Comparison of ENCODE assay signal across 12 mouse cellular contexts in genomic region chr16:19946578-19947298, GRCm38 (mm10). TPM values are rescaled to one million over a fixed set of nuclear protein-coding genes. Genes with fewer than 3 reads are reported as not detected.
DNase-seq lines count a peak whose midpoint lies in the region; ATAC-seq and TF ChIP-seq lines count a peak whose summit lies in the region.
"Had no signal": no experiment of that assay in that cellular context is flagged by ENCODE, and none has a peak within 500 bp of the region (broad histone marks: within the 10 kb centered on the region; RNA-seq: fewer than 3 reads in every experiment).

No protein-coding gene starts in this region.

- H3K27ac ChIP-seq in heart, embryonic 16.5 days (ENCODE audit: low read length): peak overlapping the region; percentile 35
- H3K27ac ChIP-seq in heart, embryonic 10.5 days: no peak overlapping the region
- peak overlapping the region; percentile 73 for H3K27ac ChIP-seq in lung, embryonic 15.5 days
- no peak overlapping the region for H3K27ac ChIP-seq in embryonic facial prominence, embryonic 10.5 days (replicated peaks)
- H3K27ac ChIP-seq: forebrain, embryonic 10.5 days; stomach, embryonic 15.5 days had no signal

- H3K9ac ChIP-seq in heart, embryonic 16.5 days (ENCODE audit: low read length): no peak overlapping the region
- no peak overlapping the region for H3K9ac ChIP-seq in lung, embryonic 15.5 days
- H3K9ac ChIP-seq: stomach, embryonic 15.5 days had no signal

- H3K4me3 ChIP-seq in heart, embryonic 16.5 days (ENCODE audit: low read length): no peak overlapping the region
- H3K4me3 ChIP-seq in heart, embryonic 10.5 days: no peak overlapping the region
- no peak overlapping the region for H3K4me3 ChIP-seq in lung, embryonic 15.5 days
- H3K4me3 ChIP-seq in embryonic facial prominence, embryonic 10.5 days: no peak overlapping the region
- H3K4me3 ChIP-seq in myocyte: no peak overlapping the region
- H3K4me3 ChIP-seq: forebrain, embryonic 10.5 days; stomach, embryonic 15.5 days had no signal

- ATAC-seq in heart, embryonic 16.5 days (replicated peaks; ENCODE audit: extremely low read depth, insufficient read depth, low FRiP score): peak; percentile 52
- peak; percentile 79 for ATAC-seq in lung, embryonic 15.5 days (ENCODE audit: borderline replicate concordance, extremely low read depth, low FRiP score, low TSS enrichment)
- no peak for ATAC-seq in CD4-positive, CD25-positive, alpha-beta regulatory T cell, adult 4 months

- no peak overlapping the region for H3K4me2 ChIP-seq in heart, embryonic 16.5 days (ENCODE audit: low read depth, low read length)
- no peak overlapping the region for H3K4me2 ChIP-seq in lung, embryonic 15.5 days
- H3K4me2 ChIP-seq in myocyte (ENCODE audit: low read depth): no peak overlapping the region
- H3K4me2 ChIP-seq: stomach, embryonic 15.5 days had no signal

- H3K27me3 ChIP-seq in heart, embryonic 16.5 days (ENCODE audit: control insufficient read depth, insufficient read depth, low read length): no peaks in the 10 kb centered on the region
- no peaks in the 10 kb centered on the region for H3K27me3 ChIP-seq in heart, embryonic 10.5 days (ENCODE audit: insufficient read depth, poor library complexity, severe bottlenecking)
- H3K27me3 ChIP-seq in lung, embryonic 15.5 days: no peaks in the 10 kb centered on the region
- H3K27me3 ChIP-seq in embryonic facial prominence, embryonic 10.5 days (replicated peaks; ENCODE audit: low read depth, poor library complexity, severe bottlenecking): no peaks in the 10 kb centered on the region
- H3K27me3 ChIP-seq in myocyte (ENCODE audit: control insufficient read depth, insufficient read depth, insufficient read length): no peaks in the 10 kb centered on the region
- H3K27me3 ChIP-seq: stomach, embryonic 15.5 days had no signal

- H3K79me2 ChIP-seq in myocyte (ENCODE audit: control insufficient read depth, insufficient read depth): no peaks in the 10 kb centered on the region

- WGBS in heart, embryonic 16.5 days: 45% methylated on average over 11 of the region's 11 CpGs
- 68% methylated on average over 11 of the region's 11 CpGs for WGBS in heart, embryonic 10.5 days
- WGBS in lung, embryonic 15.5 days: 60% methylated on average over 11 of the region's 11 CpGs
- WGBS in embryonic facial prominence, embryonic 10.5 days: 81% methylated on average over 11 of the region's 11 CpGs

- no peak for DNase-seq in heart, embryonic 10.5 days (ENCODE audit: low spot score)
- DNase-seq in lung, postnatal 25 days (ENCODE audit: low spot score): no peak
- peak; percentile 8 for DNase-seq in embryonic facial prominence, embryonic 10.5 days (ENCODE audit: low spot score)
- DNase-seq: cerebellum, postnatal 36 days; kidney, postnatal 4 days; lung, adult 18-20 months had no signal

- H3K9me3 ChIP-seq in heart, embryonic 16.5 days (replicated peaks; ENCODE audit: control insufficient read depth, low read length): no peaks in the 10 kb centered on the region
- H3K9me3 ChIP-seq in heart, embryonic 10.5 days: no peaks in the 10 kb centered on the region
- H3K9me3 ChIP-seq in lung, embryonic 15.5 days: no peaks in the 10 kb centered on the region
- H3K9me3 ChIP-seq in embryonic facial prominence, embryonic 10.5 days: no peaks in the 10 kb centered on the region
- H3K9me3 ChIP-seq: forebrain, embryonic 10.5 days; stomach, embryonic 15.5 days had no signal

- TF ChIP-seq POLR2A in myocyte (IDR thresholded peaks at IDR 0.05; ENCODE audit: insufficient read length, low read depth): no peak

- no peak overlapping the region for H3ac ChIP-seq in myocyte (ENCODE audit: control insufficient read depth, insufficient read length)

- H3K36me3 ChIP-seq in heart, embryonic 16.5 days (ENCODE audit: control insufficient read depth, insufficient read depth): peaks cover 5% of the 10 kb centered on the region; the same call in 1 of the 2 replicates
- peaks cover 19% of the 10 kb centered on the region; the same call in 1 of the 2 replicates for H3K36me3 ChIP-seq in heart, embryonic 10.5 days
- no peaks in the 10 kb centered on the region for H3K36me3 ChIP-seq in lung, embryonic 15.5 days
- H3K36me3 ChIP-seq in embryonic facial prominence, embryonic 10.5 days (replicated peaks): no peaks in the 10 kb centered on the region
- H3K36me3 ChIP-seq in myocyte (ENCODE audit: control insufficient read depth, insufficient read depth): no peaks in the 10 kb centered on the region
- H3K36me3 ChIP-seq: forebrain, embryonic 10.5 days; stomach, embryonic 15.5 days had no signal

- H3K4me1 ChIP-seq in heart, embryonic 16.5 days (ENCODE audit: control insufficient read depth, insufficient read depth, low read length): peaks cover 10% of the 10 kb centered on the region
- no peaks in the 10 kb centered on the region; the same call in 1 of the 2 replicates for H3K4me1 ChIP-seq in heart, embryonic 10.5 days
- peaks cover 8% of the 10 kb centered on the region; the same call in 1 of the 2 replicates for H3K4me1 ChIP-seq in lung, embryonic 15.5 days
- no peaks in the 10 kb centered on the region for H3K4me1 ChIP-seq in embryonic facial prominence, embryonic 10.5 days
- H3K4me1 ChIP-seq: forebrain, embryonic 10.5 days; stomach, embryonic 15.5 days had no signal

TF ChIP-seq in myocyte, 11 proteins besides CTCF, POLR2A, EP300 and RAD21:
- TF ChIP-seq REST (IDR thresholded peaks at IDR 0.05; ENCODE audit: insufficient read depth, insufficient read length) (no peak), POLR2AphosphoS2 (IDR thresholded peaks at IDR 0.05; ENCODE audit: insufficient read length, low read depth) (no peak), MYOG (IDR thresholded peaks at IDR 0.05; ENCODE audit: control insufficient read depth in 1 of 3, insufficient read depth in 1 of 3, insufficient read length in 2 of 3, low read depth in 2 of 3) (peak; percentile 21 to 80 (median 30)), TCF12 (IDR thresholded peaks at IDR 0.05; ENCODE audit: insufficient read depth, poor library complexity, severe bottlenecking) (no peak), MYOD1 (IDR thresholded peaks at IDR 0.05; ENCODE audit: control insufficient read depth in 1 of 3, insufficient read length in 2 of 3, low read depth in 2 of 3) (peak; percentile 1 to 80 (median 41)), TCF3 (IDR thresholded peaks at IDR 0.05; ENCODE audit: insufficient read length, low read depth) (no peak), SRF (IDR thresholded peaks at IDR 0.05; ENCODE audit: control insufficient read depth, insufficient read length, low read depth) (no peak), CEBPB (IDR thresholded peaks at IDR 0.05; ENCODE audit: insufficient read depth, poor library complexity, severe bottlenecking) (no peak), E2F4 (IDR thresholded peaks at IDR 0.05; ENCODE audit: insufficient read depth) (no peak)

RNA-seq across cellular contexts. Expression of gene Klhl6, which starts 36.1 kb away (rescaled TPM):
- 20.0 and 31.0 TPM in 2 replicates for polyA plus RNA-seq in heart, embryonic 16.5 days (2015; fragmentation: Nextera tagmentation; extraction: Ambion mirVana)
- 27.4 and 36.5 TPM in 2 replicates for polyA plus RNA-seq in heart, embryonic 10.5 days (2016; fragmentation: Nextera tagmentation; extraction: Ambion mirVana)
- polyA plus RNA-seq in lung, embryonic 15.5 days (2015; fragmentation: Nextera tagmentation; extraction: Ambion mirVana): 18.4 and 19.7 TPM in 2 replicates
- 8.7 and 9.7 TPM in 2 replicates for polyA plus RNA-seq in embryonic facial prominence, embryonic 10.5 days (2016; fragmentation: Nextera tagmentation; extraction: Ambion mirVana)
- polyA plus RNA-seq in myocyte (2012; fragmentation: generic; extraction: Trizol): 0.04 TPM
- 100 to 1,000 TPM; 304 to 338 TPM for polyA plus RNA-seq in CD4-positive, CD25-positive, alpha-beta regulatory T cell, adult 4 months (2017; shearing (Covaris generic))

Comparison
In these comparisons a context has a peak if more than half of its experiments do, and no peak if none do; other contexts are left out.
1. H3K27ac ChIP-seq: peak in heart, embryonic 16.5 days (single experiment) and lung, embryonic 15.5 days (single experiment); none in heart, embryonic 10.5 days (single experiment) and embryonic facial prominence, embryonic 10.5 days (single experiment).